Mouse (Mus musculus) midbrain, embryonic 12.5 days (tissue): ENCODE data around the gene Myct1. TPM values are rescaled to one million over a fixed set of nuclear protein-coding genes. Genes with fewer than 3 reads are reported as not detected.
A peak's percentile ranks its signal among the peaks of the same experiment; 100 is the strongest.

Experiments
- ATAC-seq: fragments of 200-750 bp; cut with Nextera tagmentation; 2 replicates; pipeline ENCODE4 v1.8.0; 2017; ENCODE audit warnings: low read depth, moderate TSS enrichment, moderate library complexity; ENCODE audit not compliant: low FRiP score
- H3K27ac ChIP-seq: fragments of 300-500 bp; sonication (generic); replicated peaks from 2 replicates; pipeline ENCODE4 v1.5.1; 2016; ENCODE audit warnings: mild to moderate bottlenecking
- H3K27me3 ChIP-seq: fragments of 300-500 bp; sonication (generic); 2 replicates; pipeline ENCODE4 v1.6.1; 2016; ENCODE audit warnings: mild to moderate bottlenecking
- H3K36me3 ChIP-seq: fragments of 300-500 bp; sonication (generic); 2 replicates; pipeline ENCODE4 v1.6.1; 2016
- H3K4me1 ChIP-seq: fragments of 300-500 bp; sonication (generic); 2 replicates; pipeline ENCODE4 v1.6.1; 2016
- H3K4me2 ChIP-seq: fragments of 300-500 bp; sonication (generic); replicated peaks from 2 replicates; pipeline ENCODE4 v1.6.1; 2016; ENCODE audit warnings: mild to moderate bottlenecking, moderate library complexity
- H3K4me3 ChIP-seq: fragments of 300-500 bp; sonication (generic); 2 replicates; pipeline ENCODE4 v1.5.1; 2016; ENCODE audit warnings: mild to moderate bottlenecking
- H3K9ac ChIP-seq: fragments of 300-500 bp; sonication (generic); replicated peaks from 2 replicates; pipeline ENCODE4 v1.6.1; 2016; ENCODE audit warnings: mild to moderate bottlenecking, moderate library complexity
- H3K9me3 ChIP-seq: fragments of 300-500 bp; sonication (generic); 2 replicates; pipeline ENCODE4 v1.6.1; 2016; ENCODE audit warnings: mild to moderate bottlenecking
- WGBS: fragments of 180-500 bp; shearing (Covaris S2); methylation state at CpG from one replicate; pipeline ENCODE4 v1.1.7; 2016; 5-methylcytosine and 5-hydroxymethylcytosine counted together
- polyA plus RNA-seq: library from polyadenylated mRNA; unstranded; fragments of >200 nt; fragmentation: Nextera tagmentation; extraction: Ambion mirVana; gene quantifications from 2 replicates; pipeline ENCODE4 v1.2.1, GENCODE M21; 2016

Myct1 gene
- polyA plus RNA-seq, 1 experiment from 2014 or later: 1.7 TPM

- Histone ChIP-seq H3K27me3 (no peaks in the 10 kb centered on the region), H3K4me1 (no peaks in the 10 kb centered on the region), H3K36me3 (no peaks in the 10 kb centered on the region), H3K4me2 (no peak overlapping the region), H3K9ac (no peak overlapping the region), H3K9me3 (no peaks in the 10 kb centered on the region), H3K27ac (no peak overlapping the region), H3K4me3 (no peak overlapping the region)
- 78% methylated on average over 4 of the region's 4 CpGs for WGBS
- ATAC-seq: no peak
These were observed 40.2 kb downstream of the Myct1 start for GRCm38 (mm10) chr10:5633672-5634200.

- Histone ChIP-seq H3K36me3 (no peaks in the 10 kb centered on the region), H3K4me3 (no peak overlapping the region), H3K27me3 (no peaks in the 10 kb centered on the region), H3K9me3 (no peaks in the 10 kb centered on the region), H3K27ac (no peak overlapping the region), H3K9ac (no peak overlapping the region), H3K4me2 (no peak overlapping the region), H3K4me1 (no peaks in the 10 kb centered on the region)
- 32% methylated on average over 1 of the region's 1 CpGs for WGBS
- peak; percentile 60; the same call in 1 of the 2 replicates for ATAC-seq
These were observed 40.8 kb downstream of the Myct1 start for GRCm38 (mm10) chr10:5634336-5634735.

- H3K4me1 ChIP-seq: no peaks in the 10 kb centered on the region
These were observed 43.7 kb downstream of the Myct1 start for GRCm38 (mm10) chr10:5637322-5637721.

GRCm38 (mm10) chr10:5639112-5639511 is 45.5 kb downstream of the Myct1 start, which contains the start of gene Vip:
TSS of gene Vip (plus strand) at chr10:5639218.
- Histone ChIP-seq H3K9me3 (no peaks in the 10 kb centered on the region), H3K4me1 (no peaks in the 10 kb centered on the region), H3K4me3 (no peak within 1 kb of the TSS), H3K4me2 (no peak within 1 kb of the TSS), H3K9ac (no peak within 1 kb of the TSS), H3K27me3 (no peaks in the 10 kb centered on the region), H3K27ac (no peak within 1 kb of the TSS), H3K36me3 (no peaks in the 10 kb centered on the region)
- WGBS: 38% methylated on average over 8 of the region's 8 CpGs
- no peak for ATAC-seq

More at GRCm38 (mm10) chr10:5637322-5637721, 43.7 kb downstream of the Myct1 start:
- Histone ChIP-seq H3K36me3 (no peaks in the 10 kb centered on the region), H3K27ac (no peak overlapping the region), H3K9ac (no peak overlapping the region), H3K27me3 (no peaks in the 10 kb centered on the region), H3K4me2 (no peak overlapping the region), H3K4me3 (no peak overlapping the region), H3K9me3 (no peaks in the 10 kb centered on the region)
- WGBS: 84% methylated on average over 4 of the region's 4 CpGs
- ATAC-seq: no peak

Other genes with a start within 250 kb of the Myct1 start
- 4.8 and 6.0 TPM in 2 replicates for gene Syne1, start 42.3 kb upstream of the Myct1 start, polyA plus RNA-seq
- 0.34 TPM in 1 of 2 replicates, not detected in the other for gene Vip, start 45.4 kb downstream of the Myct1 start, polyA plus RNA-seq
- 69.0 and 71.4 TPM in 2 replicates for gene Fbxo5, start 211.8 kb downstream of the Myct1 start, polyA plus RNA-seq
- gene Mtrf1l, start 230.1 kb downstream of the Myct1 start, polyA plus RNA-seq: 14.5 and 16.2 TPM in 2 replicates